Mouse (Mus musculus) hindbrain, postnatal 0 days (tissue): Measurements from ENCODE around the gene Gtf2h4. TPM values are rescaled to one million over a fixed set of nuclear protein-coding genes. Genes with fewer than 3 reads are reported as not detected.

Source experiments
- ATAC-seq: fragments of 200-750 bp; cut with Nextera tagmentation; 2 replicates; pipeline ENCODE4 v1.8.0; 2017; ENCODE audit warnings: mild to moderate bottlenecking, moderate TSS enrichment, moderate library complexity
- DNase-seq: peaks from one replicate; pipeline ENCODE4 v3.0.0-alpha.2; 2015; ENCODE audit warnings: low spot score
- H3K27ac ChIP-seq: fragments of 300-500 bp; sonication (generic); 2 replicates; pipeline ENCODE4 v1.5.1; 2014; ENCODE audit warnings: mild to moderate bottlenecking
- H3K27me3 ChIP-seq: fragments of 300-500 bp; sonication (generic); 2 replicates; pipeline ENCODE4 v1.6.1; 2014; ENCODE audit warnings: low read length, mixed read lengths; ENCODE audit not compliant: insufficient read depth
- H3K36me3 ChIP-seq: fragments of 300-500 bp; sonication (generic); 2 replicates; pipeline ENCODE4 v1.6.1; 2014; ENCODE audit warnings: low read length, mixed read lengths; ENCODE audit not compliant: insufficient read depth
- H3K4me1 ChIP-seq: fragments of 300-500 bp; sonication (generic); 2 replicates; pipeline ENCODE4 v1.6.1; 2014; ENCODE audit warnings: antibody characterized with exemption, low read length, mixed read lengths; ENCODE audit not compliant: insufficient read depth
- H3K4me2 ChIP-seq: fragments of 300-500 bp; sonication (generic); 2 replicates; pipeline ENCODE4 v1.6.1; 2014; ENCODE audit warnings: low read depth, mild to moderate bottlenecking, low read length, moderate library complexity, mixed read lengths
- H3K4me3 ChIP-seq: fragments of 300-500 bp; sonication (generic); 2 replicates; pipeline ENCODE4 v1.5.1; 2014; ENCODE audit warnings: low read length
- H3K9ac ChIP-seq: fragments of 300-500 bp; sonication (generic); replicated peaks from 2 replicates; pipeline ENCODE4 v1.6.1; 2014; ENCODE audit warnings: mild to moderate bottlenecking, low read length, moderate library complexity, mixed read lengths
- H3K9me3 ChIP-seq: fragments of 300-500 bp; sonication (generic); 2 replicates; pipeline ENCODE4 v1.6.1; 2016; ENCODE audit warnings: low read length, mixed read lengths
- CTCF ChIP-seq: IDR thresholded peaks from 2 replicates; pipeline ENCODE4 v1.5.1; 2016; ENCODE audit warnings: antibody characterized with exemption, control low read depth, low read depth
- WGBS: fragments of 180-500 bp; shearing (Covaris S2); extraction: QIAGEN DNeasy Blood & Tissue Kit; methylation state at CpG from one replicate; pipeline ENCODE4 v1.1.7; 2014; 5-methylcytosine and 5-hydroxymethylcytosine counted together
- polyA plus RNA-seq: library from polyadenylated mRNA; unstranded; fragments of >200 nt; fragmentation: Nextera tagmentation; extraction: Ambion mirVana; gene quantifications from 2 replicates; pipeline ENCODE4 v1.2.1, GENCODE M21; 2015
- total RNA-seq: library from RNA; depleted of rRNA; stranded (reverse); fragments of >200 nt; gene quantifications from 2 replicates; pipeline ENCODE4 v1.2.3, GENCODE M21; 2014

Gtf2h4 gene
- total and polyA plus RNA-seq, 2 experiments from 2014 or later, result 18.6 to 27.2 TPM

- H3K27ac ChIP-seq, result peak overlapping the region; percentile 89
- 12% methylated on average over 5 of the region's 5 CpGs for WGBS
- no peak for TF ChIP-seq CTCF
- H3K36me3 ChIP-seq, result peaks cover 3% of the 10 kb centered on the region
- ATAC-seq, result no peak
- H3K9me3 ChIP-seq, result no peaks in the 10 kb centered on the region
- H3K9ac ChIP-seq, result peak overlapping the region; percentile 54; the same call in 1 of the 2 replicates
- H3K4me1 ChIP-seq, result peaks cover 30% of the 10 kb centered on the region
- H3K4me3 ChIP-seq, result peak overlapping the region; percentile 33
- H3K4me2 ChIP-seq, result peak overlapping the region; percentile 67
- DNase-seq, result no peak
- no peaks in the 10 kb centered on the region for H3K27me3 ChIP-seq
These were observed 25.0 kb upstream of the Gtf2h4 start for GRCm38 (mm10) chr17:35698501-35698883.

GRCm38 (mm10) chr17:35697759-35698500 is 24.4 kb upstream of the Gtf2h4 start:
- Histone ChIP-seq H3K4me1 (peaks cover 30% of the 10 kb centered on the region), H3K9ac (peak overlapping the region; percentile 54), H3K9me3 (no peaks in the 10 kb centered on the region), H3K27me3 (no peaks in the 10 kb centered on the region), H3K4me2 (peak overlapping the region; percentile 67), H3K4me3 (peak overlapping the region; percentile 33), H3K27ac (peak overlapping the region; percentile 89), H3K36me3 (peaks cover 9% of the 10 kb centered on the region)
- peak; percentile 71 for DNase-seq
- ATAC-seq, result peak; percentile 61
- WGBS, result 4% methylated on average over 16 of the region's 16 CpGs
- TF ChIP-seq CTCF, result no peak

- no peaks in the 10 kb centered on the region for H3K9me3 ChIP-seq
- H3K4me3 ChIP-seq, result peak overlapping the region; percentile 33
- peaks cover 14% of the 10 kb centered on the region for H3K36me3 ChIP-seq
- ATAC-seq, result no peak
- H3K9ac ChIP-seq, result peak overlapping the region; percentile 54
- H3K4me2 ChIP-seq, result peak overlapping the region; percentile 67
- peak overlapping the region; percentile 89 for H3K27ac ChIP-seq
- TF ChIP-seq CTCF, result no peak
- H3K4me1 ChIP-seq, result peaks cover 26% of the 10 kb centered on the region
- WGBS, result 12% methylated on average over 1 of the region's 1 CpGs
- DNase-seq, result no peak
- no peaks in the 10 kb centered on the region for H3K27me3 ChIP-seq
These were observed 23.9 kb upstream of the Gtf2h4 start for GRCm38 (mm10) chr17:35697429-35697758.

DNA sequence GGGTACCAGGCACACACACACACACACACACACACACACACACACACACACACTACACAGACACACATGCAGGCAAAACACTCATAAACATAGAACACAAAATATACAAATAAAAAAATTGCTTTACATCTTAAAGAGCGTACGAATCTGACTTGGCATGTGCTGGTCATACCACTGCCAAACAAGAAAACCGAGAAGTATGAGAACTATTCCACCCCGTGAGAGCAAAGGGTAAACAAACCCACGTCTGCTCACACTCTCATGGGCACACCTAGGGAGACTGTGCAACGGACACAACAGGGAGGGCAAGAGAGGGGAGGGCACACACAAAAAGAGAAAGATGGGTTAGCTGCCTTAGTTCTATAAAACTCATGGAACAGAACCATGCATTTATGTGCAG is 23.2 kb upstream of the Gtf2h4 start:
- peak overlapping the region; percentile 89; the same call in 1 of the 2 replicates for H3K27ac ChIP-seq
- H3K4me1 ChIP-seq, result peaks cover 20% of the 10 kb centered on the region
- H3K4me3 ChIP-seq, result peak overlapping the region; percentile 33; the same call in 1 of the 2 replicates
- no peaks in the 10 kb centered on the region for H3K9me3 ChIP-seq
- peak overlapping the region; percentile 67 for H3K4me2 ChIP-seq
- 31% methylated on average over 6 of the region's 6 CpGs for WGBS
- no peaks in the 10 kb centered on the region for H3K27me3 ChIP-seq
- no peak for TF ChIP-seq CTCF
- no peak for DNase-seq
- peak overlapping the region; percentile 54 for H3K9ac ChIP-seq
- H3K36me3 ChIP-seq, result peaks cover 19% of the 10 kb centered on the region
- no peak for ATAC-seq

- H3K27me3 ChIP-seq, result no peaks in the 10 kb centered on the region
- WGBS, result 90% methylated on average over 2 of the region's 2 CpGs
- H3K9ac ChIP-seq, result no peak overlapping the region
- no peak overlapping the region for H3K4me2 ChIP-seq
- H3K36me3 ChIP-seq, result peaks cover 33% of the 10 kb centered on the region
- peak; percentile 75 for TF ChIP-seq CTCF
- H3K4me1 ChIP-seq, result peaks cover 18% of the 10 kb centered on the region
- H3K4me3 ChIP-seq, result no peak overlapping the region
- no peaks in the 10 kb centered on the region for H3K9me3 ChIP-seq
- DNase-seq, result peak; percentile 82
- ATAC-seq, result no peak
- H3K27ac ChIP-seq, result no peak overlapping the region
These were observed 21.8 kb upstream of the Gtf2h4 start for GRCm38 (mm10) chr17:35695289-35695688.

DNA sequence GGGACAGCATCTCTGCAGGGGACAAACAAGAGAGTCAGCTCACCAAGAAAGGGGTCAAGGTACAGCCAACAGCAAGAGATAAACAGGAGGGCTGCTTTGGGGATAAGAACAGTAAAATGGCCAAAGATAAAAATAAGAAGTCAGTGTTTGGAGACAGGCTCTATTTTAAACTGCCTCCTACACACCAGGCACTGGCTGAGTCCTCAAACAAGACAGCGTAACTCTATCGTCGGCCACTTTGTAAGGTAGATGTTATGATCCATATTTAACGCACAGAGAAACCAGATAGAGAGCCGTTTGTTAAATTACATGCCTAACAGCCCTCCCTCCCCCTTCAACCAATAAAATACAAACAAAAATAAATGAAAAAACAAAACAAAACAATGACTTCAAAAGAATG is 20.4 kb upstream of the Gtf2h4 start:
- no peak for ATAC-seq
- no peak for DNase-seq
- no peak overlapping the region for H3K27ac ChIP-seq
- H3K27me3 ChIP-seq, result no peaks in the 10 kb centered on the region
- H3K4me2 ChIP-seq, result no peak overlapping the region
- no peak overlapping the region for H3K4me3 ChIP-seq
- H3K36me3 ChIP-seq, result peaks cover 47% of the 10 kb centered on the region
- H3K9ac ChIP-seq, result no peak overlapping the region
- WGBS, result 87% methylated on average over 5 of the region's 5 CpGs
- peaks cover 18% of the 10 kb centered on the region for H3K4me1 ChIP-seq
- no peaks in the 10 kb centered on the region for H3K9me3 ChIP-seq
- TF ChIP-seq CTCF, result no peak

DNA sequence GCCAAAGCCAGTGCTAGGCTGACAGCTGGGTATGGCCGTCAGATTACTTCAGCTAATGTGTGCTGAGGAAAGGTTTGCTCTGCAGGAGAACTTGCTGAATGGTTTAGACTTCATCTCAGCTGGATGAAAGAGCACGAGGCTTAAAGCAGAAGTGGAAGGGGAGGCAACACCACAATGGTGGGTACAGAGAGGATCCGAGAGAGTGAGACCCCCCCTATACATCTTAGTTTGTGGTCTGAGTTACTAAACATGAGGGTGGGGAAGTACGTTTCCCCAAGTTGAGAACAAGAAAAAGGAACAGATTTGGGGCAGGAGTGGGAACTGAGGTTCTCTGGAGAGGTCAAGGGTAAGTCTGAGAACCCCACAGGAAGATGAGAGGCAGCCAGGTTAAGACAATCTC is 18.8 kb upstream of the Gtf2h4 start:
- WGBS, result 79% methylated on average over 4 of the region's 4 CpGs
- DNase-seq (no peak), ATAC-seq (no peak)
- no peak overlapping the region for H3K4me2 ChIP-seq
- peaks cover 7% of the 10 kb centered on the region for H3K4me1 ChIP-seq
- no peak for TF ChIP-seq CTCF
- H3K9me3 ChIP-seq, result no peaks in the 10 kb centered on the region
- H3K27me3 ChIP-seq, result no peaks in the 10 kb centered on the region
- no peak overlapping the region for H3K4me3 ChIP-seq
- peaks cover 62% of the 10 kb centered on the region for H3K36me3 ChIP-seq
- no peak overlapping the region for H3K9ac ChIP-seq
- H3K27ac ChIP-seq, result no peak overlapping the region
